Mouse (Mus musculus): Measurements from ENCODE around the gene Prkch. TPM values are rescaled to one million over a fixed set of nuclear protein-coding genes. Genes with fewer than 3 reads are reported as not detected.

Gene Prkch
- polyA plus RNA-seq, 1 experiment from 2014 or later: 7.7 TPM

GRCm38 (mm10) chr12:73802379-73803057 lies 217.9 kb downstream of the Prkch start:
- ATAC-seq: no peak
- Histone ChIP-seq H3K4me2 (replicated peaks) (no peak overlapping the region), H3K9me3 (no peaks in the 10 kb centered on the region), H3K9ac (no peak overlapping the region), H3K4me1 (replicated peaks) (0 out of 2 replicates have a peak, but pooled peaks cover 3% of the 10 kb centered on the region), H3K27ac (no peak overlapping the region), H3K36me3 (no peaks in the 10 kb centered on the region), H3K4me3 (replicated peaks) (no peak overlapping the region), H3K27me3 (replicated peaks) (no peaks in the 10 kb centered on the region)
- WGBS: 50% methylated on average over 10 of the region's 10 CpGs

- no peaks in the 10 kb centered on the region for H3K9me3 ChIP-seq
- H3K4me3 ChIP-seq (replicated peaks): no peak overlapping the region
- no peak overlapping the region for H3K9ac ChIP-seq
- no peaks in the 10 kb centered on the region for H3K36me3 ChIP-seq
- 0 out of 2 replicates have a peak, but pooled peaks cover 3% of the 10 kb centered on the region for H3K4me1 ChIP-seq (replicated peaks)
- ATAC-seq: no peak
- no peak overlapping the region for H3K27ac ChIP-seq
- H3K4me2 ChIP-seq (replicated peaks): no peak overlapping the region
- no peaks in the 10 kb centered on the region for H3K27me3 ChIP-seq (replicated peaks)
- 92% methylated on average over 4 of the region's 4 CpGs for WGBS
Observed at GRCm38 (mm10) chr12:73803946-73804345, 219.3 kb downstream of the Prkch start.

GRCm38 (mm10) chr12:73805541-73805940 lies 220.9 kb downstream of the Prkch start:
- no peaks in the 10 kb centered on the region for H3K9me3 ChIP-seq
- no peaks in the 10 kb centered on the region for H3K36me3 ChIP-seq
- no peak overlapping the region for H3K4me3 ChIP-seq (replicated peaks)
- no peak for ATAC-seq
- no peak overlapping the region for H3K27ac ChIP-seq
- WGBS: 64% methylated on average over 3 of the region's 3 CpGs
- no peak overlapping the region for H3K9ac ChIP-seq
- no peak overlapping the region for H3K4me2 ChIP-seq (replicated peaks)
- H3K4me1 ChIP-seq (replicated peaks): peaks cover 7% of the 10 kb centered on the region
- no peaks in the 10 kb centered on the region for H3K27me3 ChIP-seq (replicated peaks)

- Histone ChIP-seq H3K9ac (no peak overlapping the region), H3K27ac (no peak overlapping the region), H3K4me3 (replicated peaks) (no peak overlapping the region), H3K4me1 (replicated peaks) (peaks cover 5% of the 10 kb centered on the region), H3K27me3 (replicated peaks) (no peaks in the 10 kb centered on the region), H3K36me3 (no peaks in the 10 kb centered on the region), H3K9me3 (no peaks in the 10 kb centered on the region), H3K4me2 (replicated peaks) (no peak overlapping the region)
- ATAC-seq: no peak
- 56% methylated on average over 5 of the region's 5 CpGs for WGBS
Observed at GRCm38 (mm10) chr12:73806003-73806402, 221.4 kb downstream of the Prkch start.

GRCm38 (mm10) chr12:73807228-73807627 lies 222.6 kb downstream of the Prkch start:
- Histone ChIP-seq H3K4me3 (replicated peaks) (no peak overlapping the region), H3K9ac (no peak overlapping the region), H3K4me1 (replicated peaks) (peaks cover 7% of the 10 kb centered on the region), H3K27ac (no peak overlapping the region), H3K36me3 (no peaks in the 10 kb centered on the region), H3K4me2 (replicated peaks) (no peak overlapping the region), H3K9me3 (no peaks in the 10 kb centered on the region), H3K27me3 (replicated peaks) (no peaks in the 10 kb centered on the region)
- ATAC-seq: no peak
- WGBS: 72% methylated on average over 2 of the region's 2 CpGs

GRCm38 (mm10) chr12:73810041-73810795 lies 225.6 kb downstream of the Prkch start:
- Histone ChIP-seq H3K4me2 (replicated peaks) (no peak overlapping the region), H3K4me1 (replicated peaks) (peaks cover 16% of the 10 kb centered on the region), H3K27me3 (replicated peaks) (no peaks in the 10 kb centered on the region), H3K9me3 (no peaks in the 10 kb centered on the region), H3K27ac (peak overlapping the region; percentile 80), H3K4me3 (replicated peaks) (no peak overlapping the region), H3K9ac (no peak overlapping the region), H3K36me3 (no peaks in the 10 kb centered on the region)
- ATAC-seq: peak; percentile 80
- WGBS: 32% methylated on average over 13 of the region's 13 CpGs

GRCm38 (mm10) chr12:73810903-73811302 lies 226.3 kb downstream of the Prkch start:
- WGBS: 53% methylated on average over 5 of the region's 5 CpGs
- no peak overlapping the region for H3K27ac ChIP-seq

GRCm38 (mm10) chr12:73812198-73812597 lies 227.6 kb downstream of the Prkch start:
- H3K9ac ChIP-seq: no peak overlapping the region
- H3K4me2 ChIP-seq (replicated peaks): no peak overlapping the region
- H3K4me3 ChIP-seq (replicated peaks): no peak overlapping the region
- 76% methylated on average over 6 of the region's 6 CpGs for WGBS
- no peaks in the 10 kb centered on the region for H3K27me3 ChIP-seq (replicated peaks)
- no peaks in the 10 kb centered on the region for H3K9me3 ChIP-seq
- H3K4me1 ChIP-seq (replicated peaks): peaks cover 16% of the 10 kb centered on the region
- no peak for ATAC-seq
- H3K36me3 ChIP-seq: no peaks in the 10 kb centered on the region
- no peak overlapping the region for H3K27ac ChIP-seq

More at GRCm38 (mm10) chr12:73810903-73811302, 226.3 kb downstream of the Prkch start:
- H3K36me3 ChIP-seq: no peaks in the 10 kb centered on the region
- no peaks in the 10 kb centered on the region for H3K27me3 ChIP-seq (replicated peaks)
- no peak overlapping the region for H3K4me3 ChIP-seq (replicated peaks)
- ATAC-seq: no peak
- H3K9ac ChIP-seq: no peak overlapping the region
- peaks cover 16% of the 10 kb centered on the region for H3K4me1 ChIP-seq (replicated peaks)
- H3K9me3 ChIP-seq: no peaks in the 10 kb centered on the region
- H3K4me2 ChIP-seq (replicated peaks): no peak overlapping the region

- no peaks in the 10 kb centered on the region for H3K27me3 ChIP-seq (replicated peaks)
- H3K36me3 ChIP-seq: no peaks in the 10 kb centered on the region
- peak; percentile 71 for ATAC-seq
- WGBS: 52% methylated on average over 11 of the region's 11 CpGs
- H3K4me1 ChIP-seq (replicated peaks): peaks cover 16% of the 10 kb centered on the region
- no peaks in the 10 kb centered on the region for H3K9me3 ChIP-seq
- H3K9ac ChIP-seq: no peak overlapping the region
- no peak overlapping the region; the same call in 1 of the 2 replicates for H3K4me2 ChIP-seq (replicated peaks)
- 0 out of 2 replicates have a peak overlapping the region, but pooled peaks have one; percentile 27 for H3K27ac ChIP-seq
- H3K4me3 ChIP-seq (replicated peaks): no peak overlapping the region
Observed at GRCm38 (mm10) chr12:73813016-73813900, 228.7 kb downstream of the Prkch start.

GRCm38 (mm10) chr12:73814056-73814735 lies 229.6 kb downstream of the Prkch start:
- H3K27ac ChIP-seq: no peak overlapping the region
- H3K9me3 ChIP-seq: no peaks in the 10 kb centered on the region
- no peak overlapping the region for H3K4me2 ChIP-seq (replicated peaks)
- H3K4me1 ChIP-seq (replicated peaks): peaks cover 16% of the 10 kb centered on the region
- no peak overlapping the region for H3K9ac ChIP-seq
- ATAC-seq: no peak
- 91% methylated on average over 5 of the region's 5 CpGs for WGBS
- no peaks in the 10 kb centered on the region for H3K36me3 ChIP-seq
- H3K27me3 ChIP-seq (replicated peaks): no peaks in the 10 kb centered on the region
- H3K4me3 ChIP-seq (replicated peaks): no peak overlapping the region

GRCm38 (mm10) chr12:73814897-73815296 lies 230.3 kb downstream of the Prkch start:
- no peaks in the 10 kb centered on the region for H3K9me3 ChIP-seq
- ATAC-seq: no peak
- H3K4me3 ChIP-seq (replicated peaks): no peak overlapping the region
- 79% methylated on average over 2 of the region's 2 CpGs for WGBS
- peaks cover 13% of the 10 kb centered on the region for H3K4me1 ChIP-seq (replicated peaks)
- H3K27me3 ChIP-seq (replicated peaks): no peaks in the 10 kb centered on the region
- no peak overlapping the region for H3K4me2 ChIP-seq (replicated peaks)
- no peaks in the 10 kb centered on the region for H3K36me3 ChIP-seq
- no peak overlapping the region for H3K27ac ChIP-seq
- no peak overlapping the region for H3K9ac ChIP-seq
